Mouse (Mus musculus): ENCODE results near the gene AC140267.1. TPM values are rescaled to one million over a fixed set of nuclear protein-coding genes. Genes with fewer than 3 reads are reported as not detected.
A peak's percentile ranks its signal among the peaks of the same experiment; 100 is the strongest.

AC140267.1 gene
- polyA plus RNA-seq, 1 experiment from 2014 or later = not detected

- Histone ChIP-seq H3K36me3 (ENCODE audit: control insufficient read depth, insufficient read depth, low read length) (peaks cover 56% of the 10 kb centered on the region), H3K27me3 (replicated peaks; ENCODE audit: control insufficient read depth, insufficient read depth, low read length) (no peaks in the 10 kb centered on the region), H3K4me1 (ENCODE audit: control insufficient read depth, insufficient read depth, low read length) (peaks cover 13% of the 10 kb centered on the region), H3K4me2 (ENCODE audit: low read depth, low read length) (peak overlapping the region; percentile 94), H3K9me3 (ENCODE audit: control insufficient read depth, low read length) (no peaks in the 10 kb centered on the region), H3K9ac (ENCODE audit: low read depth, low read length) (peak overlapping the region; percentile 100), H3K4me3 (ENCODE audit: low read depth, low read length) (peak overlapping the region; percentile 96), H3K27ac (replicated peaks; ENCODE audit: low read depth, low read length) (peak overlapping the region; percentile 94)
- no peak for DNase-seq (ENCODE audit: low spot score)
- WGBS = 8% methylated on average over 16 of the region's 16 CpGs
- ATAC-seq (ENCODE audit: low read depth) = no peak
Observed at GRCm38 (mm10) chr15:80256242-80256641, 20.6 kb downstream of the AC140267.1 start.

DNA sequence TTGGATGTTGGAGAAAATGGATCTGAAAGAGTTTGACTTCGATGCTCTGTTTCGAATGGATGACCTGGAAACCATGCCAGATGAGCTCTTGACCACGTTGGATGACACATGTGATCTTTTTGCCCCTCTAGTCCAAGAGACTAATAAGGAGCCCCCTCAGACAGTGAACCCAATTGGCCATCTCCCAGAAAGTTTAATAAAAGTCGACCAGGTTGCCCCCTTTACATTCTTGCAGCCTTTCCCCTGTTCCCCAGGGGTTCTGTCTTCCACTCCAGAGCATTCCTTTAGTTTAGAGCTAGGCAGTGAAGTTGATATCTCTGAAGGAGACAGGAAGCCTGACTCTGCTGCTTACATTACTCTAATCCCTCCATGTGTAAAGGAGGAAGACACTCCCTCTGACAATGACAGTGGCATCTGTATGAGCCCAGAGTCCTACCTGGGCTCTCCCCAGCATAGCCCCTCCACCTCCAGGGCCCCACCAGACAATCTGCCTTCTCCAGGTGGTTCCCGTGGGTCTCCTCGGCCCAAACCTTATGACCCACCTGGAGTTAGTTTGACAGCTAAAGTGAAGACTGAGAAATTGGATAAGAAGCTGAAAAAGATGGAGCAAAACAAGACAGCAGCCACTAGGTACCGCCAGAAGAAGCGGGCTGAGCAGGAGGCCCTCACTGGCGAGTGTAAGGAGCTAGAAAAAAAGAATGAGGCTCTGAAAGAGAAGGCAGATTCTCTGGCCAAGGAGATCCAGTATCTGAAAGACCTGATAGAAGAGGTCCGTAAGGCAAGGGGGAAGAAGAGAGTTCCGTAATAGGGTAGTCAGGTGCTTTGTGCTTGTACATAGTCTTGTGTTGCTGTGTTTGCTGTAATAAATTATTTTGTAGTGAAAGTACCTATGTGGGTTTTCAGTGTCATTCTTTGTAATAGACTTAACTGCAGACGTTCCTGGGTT is 21.3 kb downstream of the AC140267.1 start:
- peak overlapping the region; percentile 96 for H3K4me3 ChIP-seq (ENCODE audit: low read depth, low read length)
- H3K27ac ChIP-seq (replicated peaks; ENCODE audit: low read depth, low read length) = peak overlapping the region; percentile 94
- H3K36me3 ChIP-seq (ENCODE audit: control insufficient read depth, insufficient read depth, low read length) = peaks cover 52% of the 10 kb centered on the region
- H3K4me2 ChIP-seq (ENCODE audit: low read depth, low read length) = peak overlapping the region; percentile 94
- ATAC-seq (ENCODE audit: low read depth) (no peak), DNase-seq (ENCODE audit: low spot score) (no peak)
- H3K9me3 ChIP-seq (ENCODE audit: control insufficient read depth, low read length) = no peaks in the 10 kb centered on the region
- peak overlapping the region; percentile 100 for H3K9ac ChIP-seq (ENCODE audit: low read depth, low read length)
- 51% methylated on average over 12 of the region's 12 CpGs for WGBS
- peaks cover 13% of the 10 kb centered on the region for H3K4me1 ChIP-seq (ENCODE audit: control insufficient read depth, insufficient read depth, low read length)
- H3K27me3 ChIP-seq (replicated peaks; ENCODE audit: control insufficient read depth, insufficient read depth, low read length) = no peaks in the 10 kb centered on the region

- peak overlapping the region; percentile 94; the same call in 1 of the 2 replicates for H3K4me2 ChIP-seq (ENCODE audit: low read depth, low read length)
Observed at GRCm38 (mm10) chr15:80257602-80258239, 22.1 kb downstream of the AC140267.1 start.

GRCm38 (mm10) chr15:80258240-80259170 is 22.9 kb downstream of the AC140267.1 start:
- Histone ChIP-seq H3K9ac (ENCODE audit: low read depth, low read length) (0 out of 2 replicates have a peak overlapping the region, but pooled peaks have one; percentile 5), H3K4me3 (ENCODE audit: low read depth, low read length) (peak overlapping the region; percentile 13; the same call in 1 of the 2 replicates), H3K36me3 (ENCODE audit: control insufficient read depth, insufficient read depth, low read length) (peaks cover 52% of the 10 kb centered on the region)

More at GRCm38 (mm10) chr15:80257602-80258239, 22.1 kb downstream of the AC140267.1 start:
- ATAC-seq (ENCODE audit: low read depth) (no peak; the same call in 1 of the 2 replicates), DNase-seq (ENCODE audit: low spot score) (peak; percentile 81)
- Histone ChIP-seq H3K36me3 (ENCODE audit: control insufficient read depth, insufficient read depth, low read length) (peaks cover 52% of the 10 kb centered on the region), H3K27me3 (replicated peaks; ENCODE audit: control insufficient read depth, insufficient read depth, low read length) (no peaks in the 10 kb centered on the region), H3K4me3 (ENCODE audit: low read depth, low read length) (peak overlapping the region; percentile 96), H3K27ac (replicated peaks; ENCODE audit: low read depth, low read length) (peak overlapping the region; percentile 94), H3K9me3 (ENCODE audit: control insufficient read depth, low read length) (no peaks in the 10 kb centered on the region), H3K9ac (ENCODE audit: low read depth, low read length) (no peak overlapping the region), H3K4me1 (ENCODE audit: control insufficient read depth, insufficient read depth, low read length) (peaks cover 13% of the 10 kb centered on the region)
- 22% methylated on average over 4 of the region's 4 CpGs for WGBS

GRCm38 (mm10) chr15:80259406-80260045 is 23.9 kb downstream of the AC140267.1 start:
- 66% methylated on average over 8 of the region's 8 CpGs for WGBS
- Histone ChIP-seq H3K4me1 (ENCODE audit: control insufficient read depth, insufficient read depth, low read length) (peaks cover 10% of the 10 kb centered on the region), H3K9ac (ENCODE audit: low read depth, low read length) (no peak overlapping the region), H3K27ac (replicated peaks; ENCODE audit: low read depth, low read length) (no peak overlapping the region), H3K4me3 (ENCODE audit: low read depth, low read length) (no peak overlapping the region), H3K4me2 (ENCODE audit: low read depth, low read length) (no peak overlapping the region), H3K27me3 (replicated peaks; ENCODE audit: control insufficient read depth, insufficient read depth, low read length) (no peaks in the 10 kb centered on the region), H3K36me3 (ENCODE audit: control insufficient read depth, insufficient read depth, low read length) (peaks cover 52% of the 10 kb centered on the region), H3K9me3 (ENCODE audit: control insufficient read depth, low read length) (no peaks in the 10 kb centered on the region)
- ATAC-seq (ENCODE audit: low read depth) (no peak), DNase-seq (ENCODE audit: low spot score) (no peak)

More at GRCm38 (mm10) chr15:80258240-80259170, 22.9 kb downstream of the AC140267.1 start:
- WGBS = 42% methylated on average over 11 of the region's 11 CpGs
- H3K27me3 ChIP-seq (replicated peaks; ENCODE audit: control insufficient read depth, insufficient read depth, low read length) = no peaks in the 10 kb centered on the region
- peaks cover 16% of the 10 kb centered on the region for H3K4me1 ChIP-seq (ENCODE audit: control insufficient read depth, insufficient read depth, low read length)
- ATAC-seq (ENCODE audit: low read depth) (no peak), DNase-seq (ENCODE audit: low spot score) (peak; percentile 23)
- no peaks in the 10 kb centered on the region for H3K9me3 ChIP-seq (ENCODE audit: control insufficient read depth, low read length)
- H3K4me2 ChIP-seq (ENCODE audit: low read depth, low read length) = 0 out of 2 replicates have a peak overlapping the region, but pooled peaks have one; percentile 94
- peak overlapping the region; percentile 94 for H3K27ac ChIP-seq (replicated peaks; ENCODE audit: low read depth, low read length)

- no peaks in the 10 kb centered on the region for H3K27me3 ChIP-seq (replicated peaks; ENCODE audit: control insufficient read depth, insufficient read depth, low read length)
- H3K4me2 ChIP-seq (ENCODE audit: low read depth, low read length) = no peak overlapping the region
- H3K4me1 ChIP-seq (ENCODE audit: control insufficient read depth, insufficient read depth, low read length) = peaks cover 10% of the 10 kb centered on the region
- H3K4me3 ChIP-seq (ENCODE audit: low read depth, low read length) = no peak overlapping the region
- H3K27ac ChIP-seq (replicated peaks; ENCODE audit: low read depth, low read length) = no peak overlapping the region
- ATAC-seq (ENCODE audit: low read depth) (no peak), DNase-seq (ENCODE audit: low spot score) (peak; percentile 82)
- H3K9me3 ChIP-seq (ENCODE audit: control insufficient read depth, low read length) = no peaks in the 10 kb centered on the region
- H3K9ac ChIP-seq (ENCODE audit: low read depth, low read length) = no peak overlapping the region
- 11% methylated on average over 3 of the region's 3 CpGs for WGBS
- H3K36me3 ChIP-seq (ENCODE audit: control insufficient read depth, insufficient read depth, low read length) = peaks cover 52% of the 10 kb centered on the region
Observed at GRCm38 (mm10) chr15:80260677-80261076, 25.0 kb downstream of the AC140267.1 start.

DNA sequence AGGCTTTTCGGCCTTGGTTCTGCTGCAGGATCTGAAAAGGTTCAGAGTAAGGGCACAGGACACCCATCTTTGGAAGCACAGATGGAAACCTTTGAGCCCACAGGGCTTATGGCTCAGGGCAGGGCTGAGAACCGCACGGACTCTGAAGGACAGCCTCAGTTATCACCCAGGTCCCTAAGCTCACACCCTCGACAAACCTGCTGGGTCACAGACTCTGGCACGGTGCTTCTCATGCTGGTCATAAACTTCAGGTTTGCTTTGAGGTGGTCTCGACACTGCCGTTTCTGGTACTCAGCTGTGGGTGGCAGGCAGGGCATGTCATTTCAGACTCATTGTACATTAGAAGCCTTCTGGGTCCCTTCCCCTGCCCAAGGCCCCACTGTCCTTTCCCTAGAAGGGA is 25.5 kb downstream of the AC140267.1 start:
- H3K4me1 ChIP-seq (ENCODE audit: control insufficient read depth, insufficient read depth, low read length) = peaks cover 10% of the 10 kb centered on the region

More for the DNA sequence above, 25.5 kb downstream of the AC140267.1 start:
- Histone ChIP-seq H3K4me2 (ENCODE audit: low read depth, low read length) (no peak overlapping the region), H3K27me3 (replicated peaks; ENCODE audit: control insufficient read depth, insufficient read depth, low read length) (no peaks in the 10 kb centered on the region), H3K9me3 (ENCODE audit: control insufficient read depth, low read length) (no peaks in the 10 kb centered on the region), H3K36me3 (ENCODE audit: control insufficient read depth, insufficient read depth, low read length) (peaks cover 50% of the 10 kb centered on the region), H3K27ac (replicated peaks; ENCODE audit: low read depth, low read length) (no peak overlapping the region), H3K4me3 (ENCODE audit: low read depth, low read length) (no peak overlapping the region), H3K9ac (ENCODE audit: low read depth, low read length) (no peak overlapping the region)
- ATAC-seq (ENCODE audit: low read depth) (no peak), DNase-seq (ENCODE audit: low spot score) (no peak)
- 72% methylated on average over 7 of the region's 7 CpGs for WGBS
